Mouse (Mus musculus): ENCODE data around the gene Prpf8. TPM values are rescaled to one million over a fixed set of nuclear protein-coding genes. Genes with fewer than 3 reads are reported as not detected.

The Prpf8 gene
- polyA plus RNA-seq, 1 experiment from 2014 or later, result 105 TPM

GRCm38 (mm10) chr11:75530325-75530724 lies 43.7 kb downstream of the Prpf8 start:
- H3K4me2 ChIP-seq, result peak overlapping the region; percentile 100
- DNase-seq (ENCODE audit: low spot score) (peak; percentile 97), ATAC-seq (replicated peaks; ENCODE audit: low FRiP score) (peak; percentile 52; the same call in 1 of the 2 replicates)
- H3K27ac ChIP-seq (ENCODE audit: low read depth, low read length), result no peak overlapping the region
- WGBS, result under 1% methylated on average over 10 of the region's 10 CpGs
- peak overlapping the region; percentile 79 for H3K9ac ChIP-seq (ENCODE audit: low read depth, low read length)
- peaks cover 11% of the 10 kb centered on the region for H3K4me1 ChIP-seq (replicated peaks; ENCODE audit: control insufficient read depth, insufficient read depth, low read length)
- H3K36me3 ChIP-seq (ENCODE audit: control insufficient read depth, insufficient read depth, low read length), result no peaks in the 10 kb centered on the region
- no peaks in the 10 kb centered on the region for H3K27me3 ChIP-seq (replicated peaks; ENCODE audit: control insufficient read depth, insufficient read depth, low read length)
- no peaks in the 10 kb centered on the region for H3K9me3 ChIP-seq (ENCODE audit: control insufficient read depth, low read length)
- H3K4me3 ChIP-seq (ENCODE audit: low read depth, low read length), result peak overlapping the region; percentile 70

GRCm38 (mm10) chr11:75530845-75531373 lies 44.3 kb downstream of the Prpf8 start:
- ATAC-seq (replicated peaks; ENCODE audit: low FRiP score) (peak; percentile 20), DNase-seq (ENCODE audit: low spot score) (no peak)
- no peaks in the 10 kb centered on the region for H3K36me3 ChIP-seq (ENCODE audit: control insufficient read depth, insufficient read depth, low read length)
- no peaks in the 10 kb centered on the region for H3K9me3 ChIP-seq (ENCODE audit: control insufficient read depth, low read length)
- H3K4me1 ChIP-seq (replicated peaks; ENCODE audit: control insufficient read depth, insufficient read depth, low read length), result peaks cover 16% of the 10 kb centered on the region
- peak overlapping the region; percentile 70 for H3K4me3 ChIP-seq (ENCODE audit: low read depth, low read length)
- H3K4me2 ChIP-seq, result peak overlapping the region; percentile 100
- H3K27ac ChIP-seq (ENCODE audit: low read depth, low read length), result peak overlapping the region; percentile 76
- no peaks in the 10 kb centered on the region for H3K27me3 ChIP-seq (replicated peaks; ENCODE audit: control insufficient read depth, insufficient read depth, low read length)
- under 1% methylated on average over 31 of the region's 31 CpGs for WGBS
- peak overlapping the region; percentile 79 for H3K9ac ChIP-seq (ENCODE audit: low read depth, low read length)

- H3K4me1 ChIP-seq (replicated peaks; ENCODE audit: control insufficient read depth, insufficient read depth, low read length), result peaks cover 16% of the 10 kb centered on the region
- peak; percentile 92 for DNase-seq (ENCODE audit: low spot score)
- peak within 1 kb of the TSS; percentile 79 for H3K9ac ChIP-seq (ENCODE audit: low read depth, low read length)
- no peaks in the 10 kb centered on the region for H3K9me3 ChIP-seq (ENCODE audit: control insufficient read depth, low read length)
- WGBS, result under 1% methylated on average over 62 of the region's 62 CpGs
- peak within 1 kb of the TSS; percentile 76 for H3K27ac ChIP-seq (ENCODE audit: low read depth, low read length)
- H3K4me2 ChIP-seq, result peak within 1 kb of the TSS; percentile 100
- ATAC-seq (replicated peaks; ENCODE audit: low FRiP score), result peak; percentile 88
- H3K27me3 ChIP-seq (replicated peaks; ENCODE audit: control insufficient read depth, insufficient read depth, low read length), result no peaks in the 10 kb centered on the region
- H3K4me3 ChIP-seq (ENCODE audit: low read depth, low read length), result peak within 1 kb of the TSS; percentile 70
- H3K36me3 ChIP-seq (ENCODE audit: control insufficient read depth, insufficient read depth, low read length), result no peaks in the 10 kb centered on the region
Measured at GRCm38 (mm10) chr11:75531469-75532242, 45.0 kb downstream of the Prpf8 start, which contains the start of gene Slc43a2. TSS of gene Slc43a2 (plus strand) at chr11:75531694.

- ATAC-seq (replicated peaks; ENCODE audit: low FRiP score) (0 out of 2 replicates have a peak, but pooled peaks have one; percentile 32), DNase-seq (ENCODE audit: low spot score) (peak; percentile 53)
- Histone ChIP-seq H3K27ac (ENCODE audit: low read depth, low read length) (peak overlapping the region; percentile 33), H3K4me1 (replicated peaks; ENCODE audit: control insufficient read depth, insufficient read depth, low read length) (peaks cover 18% of the 10 kb centered on the region), H3K36me3 (ENCODE audit: control insufficient read depth, insufficient read depth, low read length) (no peaks in the 10 kb centered on the region), H3K9ac (ENCODE audit: low read depth, low read length) (peak overlapping the region; percentile 79), H3K4me3 (ENCODE audit: low read depth, low read length) (peak overlapping the region; percentile 70), H3K9me3 (ENCODE audit: control insufficient read depth, low read length) (no peaks in the 10 kb centered on the region), H3K27me3 (replicated peaks; ENCODE audit: control insufficient read depth, insufficient read depth, low read length) (no peaks in the 10 kb centered on the region), H3K4me2 (peak overlapping the region; percentile 100)
- WGBS, result 11% methylated on average over 38 of the region's 38 CpGs
Measured at GRCm38 (mm10) chr11:75532340-75533277, 46.0 kb downstream of the Prpf8 start.

- Histone ChIP-seq H3K27me3 (replicated peaks; ENCODE audit: control insufficient read depth, insufficient read depth, low read length) (no peaks in the 10 kb centered on the region), H3K9me3 (ENCODE audit: control insufficient read depth, low read length) (no peaks in the 10 kb centered on the region), H3K27ac (ENCODE audit: low read depth, low read length) (0 out of 2 replicates have a peak overlapping the region, but pooled peaks have one; percentile 26), H3K4me1 (replicated peaks; ENCODE audit: control insufficient read depth, insufficient read depth, low read length) (peaks cover 27% of the 10 kb centered on the region), H3K36me3 (ENCODE audit: control insufficient read depth, insufficient read depth, low read length) (no peaks in the 10 kb centered on the region), H3K4me2 (peak overlapping the region; percentile 100), H3K4me3 (ENCODE audit: low read depth, low read length) (peak overlapping the region; percentile 70; the same call in 1 of the 2 replicates), H3K9ac (ENCODE audit: low read depth, low read length) (0 out of 2 replicates have a peak overlapping the region, but pooled peaks have one; percentile 36)
- no peak for ATAC-seq (replicated peaks; ENCODE audit: low FRiP score)
- WGBS, result 65% methylated on average over 6 of the region's 6 CpGs
- DNase-seq (ENCODE audit: low spot score), result no peak
Measured at GRCm38 (mm10) chr11:75533314-75534015, 46.8 kb downstream of the Prpf8 start.

GRCm38 (mm10) chr11:75534286-75535033 lies 47.8 kb downstream of the Prpf8 start:
- H3K9me3 ChIP-seq (ENCODE audit: control insufficient read depth, low read length), result no peaks in the 10 kb centered on the region
- DNase-seq (ENCODE audit: low spot score), result no peak
- no peaks in the 10 kb centered on the region for H3K27me3 ChIP-seq (replicated peaks; ENCODE audit: control insufficient read depth, insufficient read depth, low read length)
- peak overlapping the region; percentile 34; the same call in 1 of the 2 replicates for H3K4me2 ChIP-seq
- H3K4me1 ChIP-seq (replicated peaks; ENCODE audit: control insufficient read depth, insufficient read depth, low read length), result peaks cover 27% of the 10 kb centered on the region
- H3K36me3 ChIP-seq (ENCODE audit: control insufficient read depth, insufficient read depth, low read length), result no peaks in the 10 kb centered on the region
- 0 out of 2 replicates have a peak overlapping the region, but pooled peaks have one; percentile 1 for H3K4me3 ChIP-seq (ENCODE audit: low read depth, low read length)
- no peak for ATAC-seq (replicated peaks; ENCODE audit: low FRiP score)
- no peak overlapping the region for H3K27ac ChIP-seq (ENCODE audit: low read depth, low read length)
- no peak overlapping the region for H3K9ac ChIP-seq (ENCODE audit: low read depth, low read length)
- 53% methylated on average over 4 of the region's 4 CpGs for WGBS

GRCm38 (mm10) chr11:75535106-75535795 lies 48.6 kb downstream of the Prpf8 start:
- WGBS, result 33% methylated on average over 13 of the region's 13 CpGs
- no peak overlapping the region for H3K4me3 ChIP-seq (ENCODE audit: low read depth, low read length)
- no peak for ATAC-seq (replicated peaks; ENCODE audit: low FRiP score)
- H3K36me3 ChIP-seq (ENCODE audit: control insufficient read depth, insufficient read depth, low read length), result no peaks in the 10 kb centered on the region
- DNase-seq (ENCODE audit: low spot score), result no peak
- H3K27me3 ChIP-seq (replicated peaks; ENCODE audit: control insufficient read depth, insufficient read depth, low read length), result no peaks in the 10 kb centered on the region
- peaks cover 27% of the 10 kb centered on the region for H3K4me1 ChIP-seq (replicated peaks; ENCODE audit: control insufficient read depth, insufficient read depth, low read length)
- peak overlapping the region; percentile 7; the same call in 1 of the 2 replicates for H3K9ac ChIP-seq (ENCODE audit: low read depth, low read length)
- peak overlapping the region; percentile 34 for H3K4me2 ChIP-seq
- no peaks in the 10 kb centered on the region for H3K9me3 ChIP-seq (ENCODE audit: control insufficient read depth, low read length)
- H3K27ac ChIP-seq (ENCODE audit: low read depth, low read length), result peak overlapping the region; percentile 16; the same call in 1 of the 2 replicates
